Mouse (Mus musculus): ENCODE measurements at regions not wholly inside any gene's neighbourhood (a gene's known extent, or its start where the extent isn't known, plus 50 kb on each side); places are given as distances from the start of the nearest gene placed in this dataset.

- TF ChIP-seq CTCF (IDR thresholded peaks at IDR 0.05; ENCODE audit: borderline replicate concordance, control insufficient read depth, extremely low read depth, insufficient read depth, low read length, poor library complexity) (no peak), POLR2A (IDR thresholded peaks at IDR 0.05; ENCODE audit: control insufficient read depth, extremely low read depth, insufficient read depth, low read length, poor library complexity) (no peak)
These were observed 938.7 kb downstream of the 4930447A16Rik start for GRCm38 (mm10) chr15:38364014-38364413.

Data from thymus, adult 2 months (tissue).